Mouse (Mus musculus): Measurements from ENCODE around the gene 4921530L21Rik. TPM values are rescaled to one million over a fixed set of nuclear protein-coding genes. Genes with fewer than 3 reads are reported as not detected.

Gene 4921530L21Rik
- polyA plus RNA-seq, 1 experiment from 2014 or later, result not detected

DNA sequence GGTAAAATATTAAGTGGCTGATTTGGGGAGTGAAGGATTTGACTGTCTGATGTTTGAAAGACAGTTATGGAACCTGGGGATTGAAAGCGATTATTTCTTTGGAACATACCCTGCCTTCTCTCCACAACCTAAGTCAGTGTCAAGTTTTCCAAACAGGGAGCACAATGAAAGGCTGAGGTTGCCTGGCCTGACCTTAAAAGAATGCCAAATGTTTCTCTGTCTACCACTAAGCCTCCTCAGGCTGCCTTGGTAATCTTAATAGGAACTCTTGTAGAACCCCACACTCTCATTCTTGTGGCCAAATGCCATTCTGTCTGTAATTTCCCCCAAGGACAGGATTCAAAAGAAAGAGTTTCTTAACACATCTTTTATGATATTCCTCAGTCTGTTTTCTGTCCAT lies 3.5 kb upstream of the 4921530L21Rik start:
- no peak overlapping the region for H3K4me2 ChIP-seq (ENCODE audit: low read depth, low read length)
- H3K27ac ChIP-seq (ENCODE audit: low read depth), result no peak overlapping the region
- H3K4me3 ChIP-seq (ENCODE audit: low read depth, low read length), result no peak overlapping the region
- TF ChIP-seq EP300 (IDR thresholded peaks at IDR 0.05; ENCODE audit: low read depth), result no peak
- no peak for TF ChIP-seq CTCF (IDR thresholded peaks at IDR 0.05; ENCODE audit: low read depth)
- no peaks in the 10 kb centered on the region for H3K27me3 ChIP-seq (ENCODE audit: insufficient read depth, low read length)
- WGBS (ENCODE audit: insufficient replicate concordance), result 85% methylated on average over 1 of the region's 1 CpGs
- no peaks in the 10 kb centered on the region for H3K4me1 ChIP-seq (ENCODE audit: insufficient read depth)
- no peaks in the 10 kb centered on the region for H3K9me3 ChIP-seq (ENCODE audit: low read length)
- no peak for DNase-seq
- H3K9ac ChIP-seq (replicated peaks), result no peak overlapping the region
- no peaks in the 10 kb centered on the region for H3K36me3 ChIP-seq (replicated peaks; ENCODE audit: insufficient read depth, low read length)
- no peak for ATAC-seq

DNA sequence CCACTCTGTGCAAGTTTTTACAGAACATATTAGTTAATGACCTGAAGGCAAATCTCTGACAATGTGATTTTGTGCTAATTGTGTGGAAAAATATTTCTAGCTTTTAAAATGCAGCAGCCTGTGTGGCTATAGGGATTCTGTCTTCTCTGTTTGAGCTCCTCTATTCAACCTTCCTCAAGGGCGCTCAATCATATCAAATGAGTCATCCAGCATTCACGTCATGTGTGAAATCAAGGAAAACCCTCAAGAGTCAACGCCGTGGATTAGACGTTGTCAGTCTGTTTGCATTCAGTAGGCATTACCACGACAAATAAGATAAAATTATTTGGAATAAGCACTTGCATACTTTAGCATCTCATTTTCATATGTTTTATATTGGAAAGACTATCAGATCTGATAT lies 18.4 kb downstream of the 4921530L21Rik start:
- DNase-seq, result no peak
- Histone ChIP-seq H3K9me3 (ENCODE audit: low read length) (no peaks in the 10 kb centered on the region), H3K27me3 (ENCODE audit: insufficient read depth, low read length) (no peaks in the 10 kb centered on the region), H3K4me2 (ENCODE audit: low read depth, low read length) (no peak overlapping the region), H3K4me3 (ENCODE audit: low read depth, low read length) (no peak overlapping the region), H3K9ac (replicated peaks) (no peak overlapping the region), H3K36me3 (replicated peaks; ENCODE audit: insufficient read depth, low read length) (no peaks in the 10 kb centered on the region), H3K27ac (ENCODE audit: low read depth) (no peak overlapping the region), H3K4me1 (ENCODE audit: insufficient read depth) (no peaks in the 10 kb centered on the region)
- TF ChIP-seq EP300 (IDR thresholded peaks at IDR 0.05; ENCODE audit: low read depth) (no peak), CTCF (IDR thresholded peaks at IDR 0.05; ENCODE audit: low read depth) (no peak)
- 71% methylated on average over 6 of the region's 6 CpGs for WGBS (ENCODE audit: insufficient replicate concordance)
- no peak for ATAC-seq

DNA sequence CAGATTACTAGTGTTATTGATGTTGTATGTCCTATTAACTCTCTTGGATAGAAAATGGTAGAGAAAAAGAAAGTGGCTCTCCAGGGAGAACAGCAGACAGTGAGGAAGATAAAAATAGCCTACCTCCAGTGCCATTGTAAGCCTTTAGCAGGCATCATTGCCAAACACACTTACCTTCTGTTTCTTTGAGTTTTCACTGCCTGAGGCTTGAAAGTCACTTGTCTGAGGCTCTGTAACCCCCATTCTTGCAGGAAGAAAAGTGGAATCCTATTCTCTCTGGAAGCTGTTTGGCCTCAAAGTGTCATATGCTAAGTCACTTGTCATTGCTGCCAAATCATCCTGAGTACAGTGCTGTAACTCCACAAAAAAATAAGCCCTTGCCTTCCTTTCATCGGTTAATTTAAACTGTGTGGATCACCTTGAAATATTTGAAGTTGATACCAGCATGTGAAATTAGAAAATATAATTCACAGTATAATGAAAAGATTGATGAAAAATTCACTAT lies 23.6 kb downstream of the 4921530L21Rik start:
- H3K36me3 ChIP-seq (replicated peaks; ENCODE audit: insufficient read depth, low read length), result no peaks in the 10 kb centered on the region
- no peak overlapping the region for H3K4me3 ChIP-seq (ENCODE audit: low read depth, low read length)
- H3K27ac ChIP-seq (ENCODE audit: low read depth), result no peak overlapping the region
- no peak overlapping the region for H3K9ac ChIP-seq (replicated peaks)
- no peaks in the 10 kb centered on the region for H3K4me1 ChIP-seq (ENCODE audit: insufficient read depth)
- no peaks in the 10 kb centered on the region for H3K27me3 ChIP-seq (ENCODE audit: insufficient read depth, low read length)
- ATAC-seq, result no peak
- WGBS (ENCODE audit: insufficient replicate concordance), result 67% methylated on average over 1 of the region's 1 CpGs
- no peak for TF ChIP-seq EP300 (IDR thresholded peaks at IDR 0.05; ENCODE audit: low read depth)
- no peak for TF ChIP-seq CTCF (IDR thresholded peaks at IDR 0.05; ENCODE audit: low read depth)
- H3K4me2 ChIP-seq (ENCODE audit: low read depth, low read length), result no peak overlapping the region
- H3K9me3 ChIP-seq (ENCODE audit: low read length), result no peaks in the 10 kb centered on the region
- DNase-seq, result no peak

DNA sequence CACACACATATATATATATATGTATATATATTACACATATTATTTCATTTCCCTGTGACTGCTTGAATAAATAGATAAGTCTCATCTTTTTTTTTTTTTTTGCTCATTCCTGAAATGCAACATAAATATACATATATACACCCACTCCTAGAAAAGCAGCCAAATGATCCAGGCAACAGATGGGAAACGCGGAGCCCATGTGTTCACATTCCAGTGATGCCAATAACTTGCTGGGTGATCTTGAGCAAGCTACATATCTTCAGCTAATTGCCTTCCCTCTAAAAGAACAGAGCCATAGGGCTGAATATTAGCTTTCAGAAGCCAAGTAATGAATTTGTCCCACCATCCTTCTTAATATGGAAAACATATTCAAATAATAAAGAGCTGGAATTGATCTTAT lies 32.2 kb downstream of the 4921530L21Rik start:
- Histone ChIP-seq H3K9ac (replicated peaks) (no peak overlapping the region), H3K4me2 (ENCODE audit: low read depth, low read length) (no peak overlapping the region), H3K4me3 (ENCODE audit: low read depth, low read length) (no peak overlapping the region), H3K27me3 (ENCODE audit: insufficient read depth, low read length) (no peaks in the 10 kb centered on the region), H3K27ac (ENCODE audit: low read depth) (no peak overlapping the region), H3K36me3 (replicated peaks; ENCODE audit: insufficient read depth, low read length) (no peaks in the 10 kb centered on the region), H3K4me1 (ENCODE audit: insufficient read depth) (no peaks in the 10 kb centered on the region), H3K9me3 (ENCODE audit: low read length) (no peaks in the 10 kb centered on the region)
- no peak for TF ChIP-seq EP300 (IDR thresholded peaks at IDR 0.05; ENCODE audit: low read depth)
- DNase-seq (no peak), ATAC-seq (no peak)
- 87% methylated on average over 2 of the region's 2 CpGs for WGBS (ENCODE audit: insufficient replicate concordance)

DNA sequence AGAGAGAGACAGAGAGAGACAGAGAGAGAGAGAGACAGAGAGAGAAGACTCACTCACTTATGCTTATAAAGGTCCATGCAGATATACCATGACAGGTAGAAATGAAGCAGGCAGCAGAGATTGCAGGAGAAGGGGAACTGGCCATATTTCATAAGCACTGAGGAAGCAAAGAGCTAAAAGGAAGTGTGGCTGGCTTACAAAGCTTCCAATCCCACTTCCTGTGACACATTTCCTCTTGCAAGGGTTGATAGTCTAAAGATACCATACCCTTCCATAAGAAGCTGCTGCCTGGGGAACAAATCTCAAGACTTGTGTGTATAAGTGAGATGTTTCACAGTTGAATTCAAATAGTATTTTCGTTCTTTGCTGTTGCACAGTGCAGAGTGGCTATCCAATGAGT lies 45.7 kb downstream of the 4921530L21Rik start:
- WGBS (ENCODE audit: insufficient replicate concordance), result 44% methylated on average over 1 of the region's 1 CpGs
- no peak for ATAC-seq
- H3K4me2 ChIP-seq (ENCODE audit: low read depth, low read length), result no peak overlapping the region
- no peaks in the 10 kb centered on the region for H3K4me1 ChIP-seq (ENCODE audit: insufficient read depth)
- H3K27ac ChIP-seq (ENCODE audit: low read depth), result no peak overlapping the region
- TF ChIP-seq EP300 (IDR thresholded peaks at IDR 0.05; ENCODE audit: low read depth) (no peak), CTCF (IDR thresholded peaks at IDR 0.05; ENCODE audit: low read depth) (no peak)
- no peak overlapping the region for H3K9ac ChIP-seq (replicated peaks)
- no peaks in the 10 kb centered on the region for H3K27me3 ChIP-seq (ENCODE audit: insufficient read depth, low read length)
- no peaks in the 10 kb centered on the region for H3K36me3 ChIP-seq (replicated peaks; ENCODE audit: insufficient read depth, low read length)
- no peak for DNase-seq
- no peak overlapping the region for H3K4me3 ChIP-seq (ENCODE audit: low read depth, low read length)
- H3K9me3 ChIP-seq (ENCODE audit: low read length), result no peaks in the 10 kb centered on the region

DNA sequence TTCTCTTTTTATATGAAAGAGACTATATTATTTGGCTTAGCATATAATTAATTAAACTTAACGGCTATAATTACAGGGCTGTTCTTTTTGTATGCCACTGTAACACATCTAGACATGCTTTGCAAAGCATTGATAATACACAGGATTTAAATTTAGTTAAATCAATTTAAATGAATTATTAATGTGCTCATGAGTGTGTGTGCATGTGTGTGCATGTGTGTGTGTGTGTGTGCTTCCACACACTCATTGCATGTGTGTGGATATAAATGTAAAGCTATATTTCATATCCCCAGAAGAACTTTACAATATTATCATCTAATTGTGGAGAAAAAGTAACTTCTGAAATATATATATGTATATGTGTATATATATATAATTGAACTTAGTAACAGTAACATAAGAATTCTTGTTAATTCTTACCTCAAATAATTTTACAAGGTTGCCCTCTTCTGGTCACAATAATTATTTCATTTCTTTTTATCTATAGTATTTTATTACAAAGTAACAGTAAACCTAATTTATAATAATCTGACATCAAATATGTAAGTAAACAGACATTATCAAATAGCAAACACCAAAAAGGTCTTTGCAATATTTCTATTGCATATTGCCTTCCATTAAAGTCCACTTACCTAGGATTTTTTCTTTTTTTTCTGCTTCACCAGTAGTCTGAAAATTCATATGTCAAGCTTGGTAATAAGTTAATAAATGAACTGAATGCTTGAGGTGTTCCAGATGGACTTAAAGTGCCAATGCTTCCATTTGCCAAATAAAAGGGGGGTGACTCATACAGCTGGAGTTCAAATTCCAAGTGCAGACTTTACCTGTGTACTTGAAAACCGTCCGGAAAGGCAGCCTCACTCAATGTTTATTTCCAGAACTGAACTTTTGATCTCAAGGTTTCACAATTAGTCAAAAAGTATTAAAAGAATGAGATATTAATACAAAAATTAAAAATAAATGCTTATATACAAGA lies 47.0 kb downstream of the 4921530L21Rik start:
- Histone ChIP-seq H3K9me3 (ENCODE audit: low read length) (no peaks in the 10 kb centered on the region), H3K4me2 (ENCODE audit: low read depth, low read length) (no peak overlapping the region), H3K27me3 (ENCODE audit: insufficient read depth, low read length) (no peaks in the 10 kb centered on the region), H3K36me3 (replicated peaks; ENCODE audit: insufficient read depth, low read length) (no peaks in the 10 kb centered on the region), H3K27ac (ENCODE audit: low read depth) (no peak overlapping the region), H3K4me3 (ENCODE audit: low read depth, low read length) (no peak overlapping the region), H3K9ac (replicated peaks) (no peak overlapping the region), H3K4me1 (ENCODE audit: insufficient read depth) (no peaks in the 10 kb centered on the region)
- TF ChIP-seq CTCF (IDR thresholded peaks at IDR 0.05; ENCODE audit: low read depth) (no peak), EP300 (IDR thresholded peaks at IDR 0.05; ENCODE audit: low read depth) (no peak)
- ATAC-seq (no peak), DNase-seq (no peak)
- 74% methylated on average over 3 of the region's 3 CpGs for WGBS (ENCODE audit: insufficient replicate concordance)

Measured in liver, postnatal 0 days (tissue).